Mouse (Mus musculus) embryonic fibroblast, embryonic 13.5 days (primary cell): ENCODE data around the gene Ghdc.

ENCODE experiments used
- CTCF ChIP-seq: IDR thresholded peaks from 2 replicates; pipeline ENCODE4 v1.5.1; 2011; ENCODE audit warnings: mild to moderate bottlenecking, control low read depth, low read length, moderate library complexity, borderline replicate concordance; ENCODE audit not compliant: insufficient read depth
- POLR2A ChIP-seq: IDR thresholded peaks from 2 replicates; pipeline ENCODE4 v1.6.1; 2011; ENCODE audit warnings: low read depth, mild to moderate bottlenecking, control low read depth, low read length, moderate library complexity

GRCm38 (mm10) chr11:100719893-100720292 lies 50.9 kb downstream of the Ghdc start:
- TF ChIP-seq POLR2A (no peak), CTCF (no peak)
